Mouse (Mus musculus): Measurements from ENCODE around the gene Acap1. TPM values are rescaled to one million over a fixed set of nuclear protein-coding genes. Genes with fewer than 3 reads are reported as not detected.

Acap1 gene
- total and polyA plus RNA-seq, 3 experiments, result 39.6 to 70.9 (median 58.2) TPM

- Histone ChIP-seq H3K4me2 (ENCODE audit: insufficient read depth, low read depth, poor library complexity, severe bottlenecking) (no peak overlapping the region), H3K79me2 (replicated peaks; ENCODE audit: control insufficient read depth, extremely low read depth, insufficient read depth, poor library complexity, severe bottlenecking) (no peaks in the 10 kb centered on the region), H3K27me3 (replicated peaks) (peaks cover 65% of the 10 kb centered on the region), H3K9ac (ENCODE audit: insufficient read depth, low read depth) (no peak overlapping the region), H3K27ac (ENCODE audit: insufficient read depth, low read depth) (no peak overlapping the region), H3K4me3 (replicated peaks in 1 of 3; ENCODE audit: low read depth in 2 of 3, low read length in 2 of 3, poor library complexity in 1 of 3) (no peak overlapping the region), H3K36me3 (replicated peaks in 1 of 2; ENCODE audit: control insufficient read depth in 1 of 2, insufficient read depth in 1 of 2, low read length in 1 of 2) (no peaks in the 10 kb centered on the region), H3K4me1 (ENCODE audit: control insufficient read depth in 1 of 2, insufficient read depth in 2 of 2) (peaks cover 0 to 39% of the 10 kb centered on the region in 2 experiments; a peak in 3 of 4 replicates), H3K9me3 (replicated peaks; ENCODE audit: low read length) (no peaks in the 10 kb centered on the region)
- in situ Hi-C loops (cut with MboI; ENCODE audit: low pct_ligation_motif_present, low pct_unique_long_range_greater_than_20kb, low sequenced_read_pairs) (no loop called here), dilution Hi-C loops (cut with MboI; ENCODE audit: extremely low pct_ligation_motif_present, extremely low pct_unique_long_range_greater_than_20kb, low sequenced_read_pairs) (no loop called here)
- DNase-seq (ENCODE audit: extremely low read depth), result no peak
- TF ChIP-seq TBP (conservative IDR thresholded peaks at IDR 0.05; ENCODE audit: low read depth, low read length), result no peak
- no peak for TF ChIP-seq MAFK (IDR thresholded peaks at IDR 0.05; ENCODE audit: insufficient replicate concordance, low read length)
- no peak for TF ChIP-seq ETS1 (conservative IDR thresholded peaks at IDR 0.05; ENCODE audit: low read depth, low read length)
- no peak for TF ChIP-seq SIN3A (IDR thresholded peaks at IDR 0.05; ENCODE audit: low read length)
- no peak for TF ChIP-seq PAX5 (IDR thresholded peaks at IDR 0.05; ENCODE audit: low read length)
- no peak for TF ChIP-seq EP300 (IDR thresholded peaks at IDR 0.05; ENCODE audit: low read length)
- TF ChIP-seq POLR2AphosphoS2 (IDR thresholded peaks at IDR 0.05; ENCODE audit: low read depth, low read length), result no peak
- TF ChIP-seq ELF1 (IDR thresholded peaks at IDR 0.05; ENCODE audit: low read depth, low read length), result no peak
- no peak for TF ChIP-seq KAT2A (IDR thresholded peaks at IDR 0.05; ENCODE audit: insufficient replicate concordance, low read length)
Observed at GRCm38 (mm10) chr11:69937385-69937784, 42.0 kb upstream of the Acap1 start.

DNA sequence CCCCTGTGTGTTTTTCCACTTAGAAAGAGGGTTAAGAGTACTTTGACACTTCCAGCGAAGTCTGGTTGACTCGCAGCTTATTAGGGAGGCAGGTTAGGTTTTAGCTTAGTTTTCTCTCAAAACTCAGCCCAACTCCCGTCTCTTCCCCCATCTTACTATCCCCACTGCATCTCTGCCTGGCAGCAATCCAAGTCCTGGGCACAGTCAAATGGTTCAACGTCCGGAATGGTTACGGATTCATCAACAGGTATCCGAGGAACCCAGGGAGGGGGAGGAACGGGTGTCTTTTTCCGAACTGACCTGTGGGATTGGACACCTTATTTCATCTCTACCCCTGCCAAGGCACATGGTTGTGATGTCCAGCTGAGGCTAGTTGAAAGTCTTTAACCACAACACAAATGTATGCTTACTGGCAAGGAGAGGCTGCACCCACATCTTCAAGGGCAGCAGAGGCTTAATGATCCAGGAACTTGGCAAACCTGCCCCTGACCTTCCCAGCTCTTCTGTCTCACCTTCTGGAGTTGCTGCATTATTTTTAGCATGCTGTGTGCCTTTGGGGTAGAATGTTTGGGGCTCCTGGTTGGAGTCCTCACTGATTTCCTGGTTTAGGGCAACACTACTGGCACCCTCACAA lies 41.5 kb upstream of the Acap1 start:
- no peak overlapping the region for H3K4me2 ChIP-seq (ENCODE audit: insufficient read depth, low read depth, poor library complexity, severe bottlenecking)
- dilution Hi-C loops (cut with MboI; ENCODE audit: extremely low pct_ligation_motif_present, extremely low pct_unique_long_range_greater_than_20kb, low sequenced_read_pairs), result no loop called here
- no peak overlapping the region for H3K27ac ChIP-seq (ENCODE audit: insufficient read depth, low read depth)
- H3K79me2 ChIP-seq (replicated peaks; ENCODE audit: control insufficient read depth, extremely low read depth, insufficient read depth, poor library complexity, severe bottlenecking), result no peaks in the 10 kb centered on the region
- H3K36me3 ChIP-seq (replicated peaks in 1 of 2; ENCODE audit: control insufficient read depth in 1 of 2, insufficient read depth in 1 of 2, low read length in 1 of 2), result no peaks in the 10 kb centered on the region
- H3K9me3 ChIP-seq (replicated peaks; ENCODE audit: low read length), result no peaks in the 10 kb centered on the region
- H3K9ac ChIP-seq (ENCODE audit: insufficient read depth, low read depth), result no peak overlapping the region
- DNase-seq (ENCODE audit: extremely low read depth), result no peak
- peaks cover 65% of the 10 kb centered on the region for H3K27me3 ChIP-seq (replicated peaks)
- in situ Hi-C loops (cut with MboI; ENCODE audit: low pct_ligation_motif_present, low pct_unique_long_range_greater_than_20kb, low sequenced_read_pairs), result no loop called here
- TF ChIP-seq GABPA (IDR thresholded peaks at IDR 0.05; ENCODE audit: insufficient replicate concordance, low read depth, low read length), result no peak
- no peak for TF ChIP-seq UBTF (IDR thresholded peaks at IDR 0.05; ENCODE audit: low read depth, low read length)
- TF ChIP-seq CTCF (conservative IDR thresholded peaks at IDR 0.05 in 1 of 2, IDR thresholded peaks at IDR 0.05 in 1 of 2; ENCODE audit: low read depth in 2 of 2, low read length in 2 of 2), result no peak
- TF ChIP-seq NELFE (IDR thresholded peaks at IDR 0.05; ENCODE audit: low read depth, low read length), result no peak
- TF ChIP-seq CHD2 (IDR thresholded peaks at IDR 0.05; ENCODE audit: low read length), result no peak
- no peak for TF ChIP-seq E2F4 (IDR thresholded peaks at IDR 0.05; ENCODE audit: insufficient replicate concordance, low read depth, low read length)
- no peak overlapping the region for H3K4me3 ChIP-seq (replicated peaks in 1 of 3; ENCODE audit: low read depth in 2 of 3, low read length in 2 of 3, poor library complexity in 1 of 3)
- H3K4me1 ChIP-seq (ENCODE audit: control insufficient read depth in 1 of 2, insufficient read depth in 2 of 2), result peaks cover 0 to 42% of the 10 kb centered on the region in 2 experiments; a peak in 3 of 4 replicates

Data from CH12.LX (cell line).